Mouse (Mus musculus): ENCODE results near the gene H2-DMa. TPM values are rescaled to one million over a fixed set of nuclear protein-coding genes. Genes with fewer than 3 reads are reported as not detected.
A peak's percentile ranks its signal among the peaks of the same experiment; 100 is the strongest.

Gene H2-DMa
- polyA plus RNA-seq, 1 experiment from 2014 or later = 19.8 TPM

GRCm38 (mm10) chr17:34093199-34093874, 26.0 kb upstream of the H2-DMa start:
- no peak for ATAC-seq (ENCODE audit: low FRiP score, low read depth)
- 35% methylated on average over 7 of the region's 7 CpGs for WGBS

GRCm38 (mm10) chr17:34094283-34095035, 24.9 kb upstream of the H2-DMa start:
- no peak overlapping the region for H3K9ac ChIP-seq
- 88% methylated on average over 27 of the region's 27 CpGs for WGBS
- H3K27me3 ChIP-seq = no peaks in the 10 kb centered on the region
- no peak for ATAC-seq (ENCODE audit: low FRiP score, low read depth)
- no peak overlapping the region for H3K27ac ChIP-seq (replicated peaks)
- no peak overlapping the region for H3K4me2 ChIP-seq
- H3K4me1 ChIP-seq (replicated peaks) = no peaks in the 10 kb centered on the region
- no peaks in the 10 kb centered on the region for H3K36me3 ChIP-seq
- H3K4me3 ChIP-seq = no peak overlapping the region
- H3K9me3 ChIP-seq = no peaks in the 10 kb centered on the region

More at GRCm38 (mm10) chr17:34093199-34093874, 26.0 kb upstream of the H2-DMa start:
- Histone ChIP-seq H3K4me1 (replicated peaks) (no peaks in the 10 kb centered on the region), H3K4me3 (no peak overlapping the region), H3K27ac (replicated peaks) (no peak overlapping the region), H3K36me3 (no peaks in the 10 kb centered on the region), H3K9ac (no peak overlapping the region), H3K9me3 (no peaks in the 10 kb centered on the region), H3K27me3 (no peaks in the 10 kb centered on the region), H3K4me2 (no peak overlapping the region)

- Histone ChIP-seq H3K9me3 (no peaks in the 10 kb centered on the region), H3K9ac (no peak overlapping the region), H3K4me2 (no peak overlapping the region), H3K27ac (replicated peaks) (no peak overlapping the region), H3K4me3 (no peak overlapping the region), H3K36me3 (no peaks in the 10 kb centered on the region), H3K27me3 (no peaks in the 10 kb centered on the region), H3K4me1 (replicated peaks) (peaks cover under 1% of the 10 kb centered on the region; the same call in 1 of the 2 replicates)
- ATAC-seq (ENCODE audit: low FRiP score, low read depth) = no peak
- 74% methylated on average over 3 of the region's 3 CpGs for WGBS
Observed at GRCm38 (mm10) chr17:34096497-34097010, 22.8 kb upstream of the H2-DMa start.

GRCm38 (mm10) chr17:34097272-34097671, 22.1 kb upstream of the H2-DMa start:
- no peak overlapping the region for H3K9ac ChIP-seq
- no peak overlapping the region for H3K4me2 ChIP-seq
- no peaks in the 10 kb centered on the region for H3K9me3 ChIP-seq
- H3K4me1 ChIP-seq (replicated peaks) = peaks cover 4% of the 10 kb centered on the region; the same call in 1 of the 2 replicates
- H3K36me3 ChIP-seq = no peaks in the 10 kb centered on the region
- WGBS = 71% methylated on average over 5 of the region's 5 CpGs
- H3K27me3 ChIP-seq = no peaks in the 10 kb centered on the region
- no peak for ATAC-seq (ENCODE audit: low FRiP score, low read depth)
- no peak overlapping the region for H3K27ac ChIP-seq (replicated peaks)
- no peak overlapping the region for H3K4me3 ChIP-seq

GRCm38 (mm10) chr17:34098709-34099479, 20.4 kb upstream of the H2-DMa start:
- no peaks in the 10 kb centered on the region for H3K9me3 ChIP-seq
- ATAC-seq (ENCODE audit: low FRiP score, low read depth) = no peak
- peaks cover 4% of the 10 kb centered on the region; the same call in 1 of the 2 replicates for H3K4me1 ChIP-seq (replicated peaks)
- no peak overlapping the region for H3K9ac ChIP-seq
- H3K4me3 ChIP-seq = no peak overlapping the region
- H3K4me2 ChIP-seq = no peak overlapping the region
- no peaks in the 10 kb centered on the region for H3K36me3 ChIP-seq
- WGBS = 69% methylated on average over 10 of the region's 10 CpGs
- no peak overlapping the region for H3K27ac ChIP-seq (replicated peaks)
- no peaks in the 10 kb centered on the region for H3K27me3 ChIP-seq

- H3K27me3 ChIP-seq = no peaks in the 10 kb centered on the region
- peaks cover 4% of the 10 kb centered on the region; the same call in 1 of the 2 replicates for H3K4me1 ChIP-seq (replicated peaks)
- no peaks in the 10 kb centered on the region for H3K9me3 ChIP-seq
- ATAC-seq (ENCODE audit: low FRiP score, low read depth) = no peak
- no peak overlapping the region for H3K4me3 ChIP-seq
- 48% methylated on average over 5 of the region's 5 CpGs for WGBS
- no peaks in the 10 kb centered on the region for H3K36me3 ChIP-seq
- no peak overlapping the region for H3K27ac ChIP-seq (replicated peaks)
- no peak overlapping the region for H3K4me2 ChIP-seq
- no peak overlapping the region for H3K9ac ChIP-seq
Observed at GRCm38 (mm10) chr17:34099531-34099930, 19.8 kb upstream of the H2-DMa start.

GRCm38 (mm10) chr17:34101185-34101584, 18.2 kb upstream of the H2-DMa start:
- Histone ChIP-seq H3K4me2 (no peak overlapping the region), H3K4me3 (0 out of 2 replicates have a peak overlapping the region, but pooled peaks have one; percentile 6), H3K36me3 (no peaks in the 10 kb centered on the region), H3K9me3 (no peaks in the 10 kb centered on the region), H3K9ac (no peak overlapping the region), H3K4me1 (replicated peaks) (peaks cover 4% of the 10 kb centered on the region; the same call in 1 of the 2 replicates), H3K27me3 (no peaks in the 10 kb centered on the region), H3K27ac (replicated peaks) (no peak overlapping the region)
- 33% methylated on average over 5 of the region's 5 CpGs for WGBS
- peak; percentile 27; the same call in 1 of the 2 replicates for ATAC-seq (ENCODE audit: low FRiP score, low read depth)

GRCm38 (mm10) chr17:34101604-34102032, 17.7 kb upstream of the H2-DMa start:
- Histone ChIP-seq H3K4me2 (peak overlapping the region; percentile 50), H3K36me3 (no peaks in the 10 kb centered on the region), H3K9me3 (no peaks in the 10 kb centered on the region), H3K4me3 (0 out of 2 replicates have a peak overlapping the region, but pooled peaks have one; percentile 6), H3K27ac (replicated peaks) (no peak overlapping the region), H3K27me3 (no peaks in the 10 kb centered on the region), H3K9ac (no peak overlapping the region), H3K4me1 (replicated peaks) (peaks cover 4% of the 10 kb centered on the region; the same call in 1 of the 2 replicates)
- peak; percentile 71; the same call in 1 of the 2 replicates for ATAC-seq (ENCODE audit: low FRiP score, low read depth)
- 5% methylated on average over 12 of the region's 12 CpGs for WGBS

GRCm38 (mm10) chr17:34102831-34103230, 16.5 kb upstream of the H2-DMa start:
- Histone ChIP-seq H3K4me3 (no peak overlapping the region), H3K4me1 (replicated peaks) (peaks cover 4% of the 10 kb centered on the region; the same call in 1 of the 2 replicates), H3K9me3 (no peaks in the 10 kb centered on the region), H3K9ac (no peak overlapping the region), H3K36me3 (no peaks in the 10 kb centered on the region), H3K27me3 (no peaks in the 10 kb centered on the region), H3K4me2 (no peak overlapping the region), H3K27ac (replicated peaks) (no peak overlapping the region)
- 84% methylated on average over 6 of the region's 6 CpGs for WGBS
- no peak for ATAC-seq (ENCODE audit: low FRiP score, low read depth)

GRCm38 (mm10) chr17:34104804-34105203, 14.5 kb upstream of the H2-DMa start:
- Histone ChIP-seq H3K4me3 (no peak overlapping the region), H3K9ac (no peak overlapping the region), H3K9me3 (no peaks in the 10 kb centered on the region), H3K4me2 (no peak overlapping the region), H3K4me1 (replicated peaks) (peaks cover 4% of the 10 kb centered on the region; the same call in 1 of the 2 replicates), H3K27ac (replicated peaks) (no peak overlapping the region), H3K27me3 (no peaks in the 10 kb centered on the region), H3K36me3 (0 out of 2 replicates have a peak, but pooled peaks cover 3% of the 10 kb centered on the region)
- 89% methylated on average over 9 of the region's 9 CpGs for WGBS
- no peak for ATAC-seq (ENCODE audit: low FRiP score, low read depth)

GRCm38 (mm10) chr17:34106555-34106954, 12.8 kb upstream of the H2-DMa start:
- Histone ChIP-seq H3K4me2 (no peak overlapping the region), H3K36me3 (peaks cover 16% of the 10 kb centered on the region), H3K4me3 (no peak overlapping the region), H3K4me1 (replicated peaks) (peaks cover 3% of the 10 kb centered on the region; the same call in 1 of the 2 replicates), H3K9me3 (no peaks in the 10 kb centered on the region), H3K9ac (no peak overlapping the region), H3K27ac (replicated peaks) (no peak overlapping the region), H3K27me3 (no peaks in the 10 kb centered on the region)
- no peak for ATAC-seq (ENCODE audit: low FRiP score, low read depth)
- WGBS = 91% methylated on average over 7 of the region's 7 CpGs
